27 mouse cellular contexts compared by ENCODE assay signal in genomic region chr19:10813905-10814304, GRCm38 (mm10). TPM values are rescaled to one million over a fixed set of nuclear protein-coding genes. Genes with fewer than 3 reads are reported as not detected.
"Had no signal": no experiment of that assay in that cellular context is flagged by ENCODE, and none has a peak within 500 bp of the region (broad histone marks: within the 10 kb centered on the region; RNA-seq: fewer than 3 reads in every experiment).

No protein-coding gene starts in this region.

- DNase-seq: kidney, postnatal 25 days; layer of hippocampus, adult 9-11 months; liver; lung, adult 18-20 months; lung, postnatal 14 days; lung, postnatal 4 days; midbrain, embryonic 14.5 days; retina, postnatal 1 day; right cerebral cortex, postnatal 25 days; spleen, adult 18-20 months; thymus, adult 18-20 months; thymus, postnatal 14 days; thymus, postnatal 4 days had no signal

- H3K9ac ChIP-seq: limb, embryonic 13.5 days; liver, embryonic 12.5 days; liver, embryonic 15.5 days; lung, embryonic 15.5 days; stomach, embryonic 15.5 days had no signal

- H3K9me3 ChIP-seq: limb, embryonic 10.5 days; limb, embryonic 13.5 days; liver, embryonic 12.5 days; liver, embryonic 15.5 days; lung, embryonic 15.5 days; stomach, embryonic 15.5 days had no signal

- H3K27me3 ChIP-seq: limb, embryonic 13.5 days; liver, embryonic 12.5 days; liver, embryonic 15.5 days; lung, embryonic 15.5 days; stomach, embryonic 15.5 days had no signal

- H3K36me3 ChIP-seq: limb, embryonic 10.5 days; limb, embryonic 13.5 days; liver, embryonic 12.5 days; liver, embryonic 15.5 days; lung, embryonic 15.5 days; stomach, embryonic 15.5 days had no signal

- H3K4me3 ChIP-seq: layer of hippocampus, adult 2 months; limb, embryonic 10.5 days; limb, embryonic 13.5 days; liver, embryonic 12.5 days; liver, embryonic 15.5 days; lung, embryonic 15.5 days; stomach, embryonic 15.5 days had no signal

- ATAC-seq: liver, embryonic 12.5 days had no signal

- H3K4me1 ChIP-seq: liver, embryonic 15.5 days; stomach, embryonic 15.5 days had no signal

- H3K27ac ChIP-seq: kidney, postnatal 0 days; layer of hippocampus, adult 2 months; limb, embryonic 10.5 days; limb, embryonic 13.5 days; liver, embryonic 12.5 days; liver, embryonic 15.5 days; lung, embryonic 15.5 days; stomach, embryonic 15.5 days had no signal

- H3K4me2 ChIP-seq: limb, embryonic 13.5 days; liver, embryonic 12.5 days; liver, embryonic 15.5 days; lung, embryonic 15.5 days; midbrain, embryonic 11.5 days; stomach, embryonic 15.5 days had no signal

RNA-seq across cellular contexts. Expression of gene Cd6, which starts 16.0 kb away (rescaled TPM):
- total RNA-seq: midbrain, postnatal 0 days had no signal
- polyA plus RNA-seq: kidney, postnatal 0 days; limb, embryonic 10.5 days; limb, embryonic 13.5 days; liver, embryonic 12.5 days; liver, embryonic 15.5 days; midbrain, embryonic 11.5 days; midbrain, embryonic 14.5 days; neural tube, embryonic 11.5 days; neural tube, embryonic 14.5 days; testis, adult 2 months had no signal

RNA-seq across cellular contexts. Expression of gene Tmem132a, which starts 55.8 kb away (rescaled TPM):
- total RNA-seq: megakaryocyte progenitor cell, adult 5-6 weeks had no signal
